Mouse (Mus musculus) kidney, embryonic 15.5 days (tissue): ENCODE data around the gene Gm21776. TPM values are rescaled to one million over a fixed set of nuclear protein-coding genes. Genes with fewer than 3 reads are reported as not detected.
"Not testable (repeated sequence)": the region's sequence is repeated elsewhere in the genome, so short reads cannot be mapped to it uniquely, and the experiment has no call there.

Source experiments
- ATAC-seq: fragments of 200-750 bp; cut with Nextera tagmentation; replicated peaks from 2 replicates; pipeline ENCODE4 v1.8.0; 2017; ENCODE audit warnings: moderate TSS enrichment; ENCODE audit not compliant: low FRiP score
- H3K27ac ChIP-seq: fragments of 300-500 bp; sonication (generic); 2 replicates; pipeline ENCODE4 v1.5.1; 2015; ENCODE audit warnings: mild to moderate bottlenecking, inconsistent platforms
- H3K27me3 ChIP-seq: fragments of 300-500 bp; sonication (generic); 2 replicates; pipeline ENCODE4 v1.6.1; 2015; ENCODE audit warnings: inconsistent platforms
- H3K36me3 ChIP-seq: fragments of 300-500 bp; sonication (generic); 2 replicates; pipeline ENCODE4 v1.6.1; 2015; ENCODE audit warnings: inconsistent platforms
- H3K4me1 ChIP-seq: fragments of 300-500 bp; sonication (generic); 2 replicates; pipeline ENCODE4 v1.6.1; 2015; ENCODE audit warnings: inconsistent platforms
- H3K4me2 ChIP-seq: fragments of 300-500 bp; sonication (generic); 2 replicates; pipeline ENCODE4 v1.6.1; 2015; ENCODE audit warnings: moderate library complexity, mild to moderate bottlenecking, inconsistent platforms
- H3K4me3 ChIP-seq: fragments of 300-500 bp; sonication (generic); replicated peaks from 2 replicates; pipeline ENCODE4 v1.5.1; 2015; ENCODE audit warnings: mild to moderate bottlenecking, inconsistent platforms
- H3K9ac ChIP-seq: fragments of 300-500 bp; sonication (generic); 2 replicates; pipeline ENCODE4 v1.6.1; 2015; ENCODE audit warnings: mild to moderate bottlenecking, inconsistent platforms
- H3K9me3 ChIP-seq: fragments of 300-500 bp; sonication (generic); replicated peaks from 2 replicates; pipeline ENCODE4 v1.6.1; 2016; ENCODE audit warnings: inconsistent platforms
- WGBS: fragments of 180-500 bp; shearing (Covaris S2); methylation state at CpG from one replicate; pipeline ENCODE4 v1.1.7; 2015; ENCODE audit warnings: mixed read lengths; 5-methylcytosine and 5-hydroxymethylcytosine counted together
- polyA plus RNA-seq: library from polyadenylated mRNA; unstranded; fragments of >200 nt; fragmentation: Nextera tagmentation; extraction: Ambion mirVana; gene quantifications from 2 replicates; pipeline ENCODE4 v1.2.1, GENCODE M21; 2015

The Gm21776 gene
- polyA plus RNA-seq: not detected in 2 replicates

DNA sequence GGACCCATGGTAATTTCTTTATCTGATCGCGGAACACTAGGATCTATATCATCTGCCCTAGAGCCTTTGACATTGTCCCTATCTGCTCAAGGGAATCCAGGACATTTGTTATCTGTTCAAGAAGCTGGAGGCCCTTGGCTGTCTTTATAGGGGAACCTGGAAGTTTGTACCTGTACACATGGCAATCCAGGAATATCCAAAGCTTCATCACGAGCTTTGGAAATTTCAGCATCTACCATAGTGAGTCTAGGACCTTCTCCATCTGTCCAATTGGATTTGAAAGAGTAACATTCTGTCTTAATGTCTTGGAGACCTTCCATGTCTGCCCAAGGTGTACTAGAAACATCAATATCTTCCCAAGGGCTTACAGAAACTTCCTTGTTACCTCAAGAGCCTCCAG is at the start of gene Gm21776:
Gm21776 (plus strand) TSS at position 301 of the 400 bp plus-strand sequence.
- not testable (repeated sequence) for H3K36me3 ChIP-seq, ATAC-seq, H3K27me3 ChIP-seq, H3K9me3 ChIP-seq, H3K4me2 ChIP-seq, H3K4me3 ChIP-seq, H3K4me1 ChIP-seq, H3K9ac ChIP-seq, H3K27ac ChIP-seq
- WGBS: no CpG with 5 or more reads among the region's 3 CpGs
